Mouse (Mus musculus): ENCODE data around the gene Pid1.

GRCm38 (mm10) chr1:84012871-84013375 lies 351.1 kb downstream of the Pid1 start:
- TF ChIP-seq CTCF (IDR thresholded peaks at IDR 0.05) = no peak
- no peak for TF ChIP-seq EP300 (IDR thresholded peaks at IDR 0.05)

All from lung, postnatal 0 days (tissue).